Mouse (Mus musculus) R1 (cell line): Measurements from ENCODE around the gene Vmn1r177.
"Not testable (repeated sequence)": the region's sequence is repeated elsewhere in the genome, so short reads cannot be mapped to it uniquely, and the experiment has no call there.

ENCODE experiments used
- DNase-seq: peaks from one replicate; pipeline ENCODE4 v3.0.0-alpha.2; 2018; ENCODE audit warnings: low read depth, low spot score

Gene Vmn1r177

GRCm38 (mm10) chr7:23866349-23866748 is at the start of gene Vmn1r177:
Gene Vmn1r177 (minus strand): TSS chr7:23866449.
- not testable (repeated sequence) for DNase-seq

GRCm38 (mm10) chr7:23891709-23892108 is 25.5 kb upstream of the Vmn1r177 start, which contains the start of gene Vmn1r178:
Gene Vmn1r178 (plus strand): TSS chr7:23892009.
- DNase-seq: no peak

GRCm38 (mm10) chr7:23876918-23877317 is 10.7 kb upstream of the Vmn1r177 start:
- not testable (repeated sequence) for DNase-seq

GRCm38 (mm10) chr7:23837272-23837671 is 29.0 kb downstream of the Vmn1r177 start, which contains the start of gene Vmn1r176:
Gene Vmn1r176 (minus strand): TSS chr7:23837372.
- DNase-seq: not testable (repeated sequence)
